Mouse (Mus musculus): ENCODE measurements around the gene Tcte1. TPM values are rescaled to one million over a fixed set of nuclear protein-coding genes. Genes with fewer than 3 reads are reported as not detected.
A peak's percentile ranks its signal among the peaks of the same experiment; 100 is the strongest.

Gene Tcte1
- polyA plus RNA-seq, 1 experiment from 2014 or later = 0.27 TPM

- H3K9me3 ChIP-seq = no peaks in the 10 kb centered on the region
- 84% methylated on average over 4 of the region's 4 CpGs for WGBS
- no peak for ATAC-seq (ENCODE audit: extremely low read depth, insufficient number of reproducible peaks, low FRiP score, low TSS enrichment)
- peaks cover 52% of the 10 kb centered on the region for H3K4me1 ChIP-seq
- no peak overlapping the region for H3K4me3 ChIP-seq
- no peak overlapping the region for H3K9ac ChIP-seq
- H3K27me3 ChIP-seq (replicated peaks) = no peaks in the 10 kb centered on the region
- no peaks in the 10 kb centered on the region for H3K36me3 ChIP-seq
- no peak overlapping the region for H3K4me2 ChIP-seq
- no peak overlapping the region for H3K27ac ChIP-seq (replicated peaks)
These were observed 56.3 kb downstream of the Tcte1 start for GRCm38 (mm10) chr17:45579554-45579953.

- Histone ChIP-seq H3K4me2 (0 out of 2 replicates have a peak overlapping the region, but pooled peaks have one; percentile 4), H3K27ac (replicated peaks) (peak overlapping the region; percentile 59)
- WGBS = 32% methylated on average over 12 of the region's 12 CpGs
These were observed 57.8 kb downstream of the Tcte1 start for GRCm38 (mm10) chr17:45580958-45581477.

GRCm38 (mm10) chr17:45581567-45581983 lies 58.3 kb downstream of the Tcte1 start:
- Histone ChIP-seq H3K4me3 (no peak overlapping the region), H3K27me3 (replicated peaks) (no peaks in the 10 kb centered on the region), H3K4me1 (peaks cover 59% of the 10 kb centered on the region), H3K4me2 (no peak overlapping the region), H3K9ac (no peak overlapping the region), H3K9me3 (peaks cover 3% of the 10 kb centered on the region; the same call in 1 of the 2 replicates), H3K36me3 (peaks cover 6% of the 10 kb centered on the region), H3K27ac (replicated peaks) (peak overlapping the region; percentile 59)
- ATAC-seq (ENCODE audit: extremely low read depth, insufficient number of reproducible peaks, low FRiP score, low TSS enrichment) = no peak
- WGBS = 12% methylated on average over 2 of the region's 2 CpGs

More at GRCm38 (mm10) chr17:45580958-45581477, 57.8 kb downstream of the Tcte1 start:
- peaks cover 56% of the 10 kb centered on the region for H3K4me1 ChIP-seq
- H3K4me3 ChIP-seq = no peak overlapping the region
- H3K27me3 ChIP-seq (replicated peaks) = no peaks in the 10 kb centered on the region
- peaks cover under 1% of the 10 kb centered on the region; the same call in 1 of the 2 replicates for H3K36me3 ChIP-seq
- no peaks in the 10 kb centered on the region for H3K9me3 ChIP-seq
- peak overlapping the region; percentile 33; the same call in 1 of the 2 replicates for H3K9ac ChIP-seq
- no peak for ATAC-seq (ENCODE audit: extremely low read depth, insufficient number of reproducible peaks, low FRiP score, low TSS enrichment)

GRCm38 (mm10) chr17:45582188-45582587 lies 59.0 kb downstream of the Tcte1 start:
- Histone ChIP-seq H3K9me3 (peaks cover 7% of the 10 kb centered on the region; the same call in 1 of the 2 replicates), H3K27me3 (replicated peaks) (no peaks in the 10 kb centered on the region), H3K4me3 (no peak overlapping the region), H3K4me1 (peaks cover 59% of the 10 kb centered on the region), H3K4me2 (no peak overlapping the region), H3K27ac (replicated peaks) (peak overlapping the region; percentile 59; the same call in 1 of the 2 replicates), H3K9ac (no peak overlapping the region), H3K36me3 (peaks cover 12% of the 10 kb centered on the region)
- no peak for ATAC-seq (ENCODE audit: extremely low read depth, insufficient number of reproducible peaks, low FRiP score, low TSS enrichment)
- WGBS = 68% methylated on average over 6 of the region's 6 CpGs

GRCm38 (mm10) chr17:45582715-45583355 lies 59.6 kb downstream of the Tcte1 start:
- no peak overlapping the region for H3K4me3 ChIP-seq
- no peak for ATAC-seq (ENCODE audit: extremely low read depth, insufficient number of reproducible peaks, low FRiP score, low TSS enrichment)
- H3K9me3 ChIP-seq = peaks cover 7% of the 10 kb centered on the region; the same call in 1 of the 2 replicates
- no peak overlapping the region for H3K4me2 ChIP-seq
- no peaks in the 10 kb centered on the region for H3K27me3 ChIP-seq (replicated peaks)
- peaks cover 56% of the 10 kb centered on the region for H3K4me1 ChIP-seq
- H3K27ac ChIP-seq (replicated peaks) = 0 out of 2 replicates have a peak overlapping the region, but pooled peaks have one; percentile 95
- H3K36me3 ChIP-seq = peaks cover 19% of the 10 kb centered on the region
- no peak overlapping the region for H3K9ac ChIP-seq
- WGBS = 62% methylated on average over 6 of the region's 6 CpGs

- H3K9ac ChIP-seq = peak overlapping the region; percentile 60
- H3K36me3 ChIP-seq = peaks cover 33% of the 10 kb centered on the region
- no peaks in the 10 kb centered on the region for H3K27me3 ChIP-seq (replicated peaks)
- ATAC-seq (ENCODE audit: extremely low read depth, insufficient number of reproducible peaks, low FRiP score, low TSS enrichment) = peak; percentile 45
- WGBS = 29% methylated on average over 12 of the region's 12 CpGs
- peak overlapping the region; percentile 17; the same call in 1 of the 2 replicates for H3K4me3 ChIP-seq
- peaks cover 7% of the 10 kb centered on the region; the same call in 1 of the 2 replicates for H3K9me3 ChIP-seq
- peak overlapping the region; percentile 95 for H3K27ac ChIP-seq (replicated peaks)
- H3K4me1 ChIP-seq = peaks cover 46% of the 10 kb centered on the region
- H3K4me2 ChIP-seq = peak overlapping the region; percentile 45
These were observed 61.1 kb downstream of the Tcte1 start for GRCm38 (mm10) chr17:45584096-45584896.

- ATAC-seq (ENCODE audit: extremely low read depth, insufficient number of reproducible peaks, low FRiP score, low TSS enrichment) = peak; percentile 53; the same call in 1 of the 2 replicates
- H3K4me3 ChIP-seq = peak overlapping the region; percentile 17; the same call in 1 of the 2 replicates
- 8% methylated on average over 14 of the region's 14 CpGs for WGBS
These were observed 61.9 kb downstream of the Tcte1 start for GRCm38 (mm10) chr17:45584939-45585678.

GRCm38 (mm10) chr17:45585725-45586448 lies 62.7 kb downstream of the Tcte1 start:
- H3K4me2 ChIP-seq = peak overlapping the region; percentile 45; the same call in 1 of the 2 replicates
- H3K9ac ChIP-seq = peak overlapping the region; percentile 44
- H3K4me1 ChIP-seq = peaks cover 46% of the 10 kb centered on the region
- H3K36me3 ChIP-seq = peaks cover 43% of the 10 kb centered on the region
- no peaks in the 10 kb centered on the region for H3K27me3 ChIP-seq (replicated peaks)
- no peak for ATAC-seq (ENCODE audit: extremely low read depth, insufficient number of reproducible peaks, low FRiP score, low TSS enrichment)
- H3K27ac ChIP-seq (replicated peaks) = peak overlapping the region; percentile 95
- peaks cover 7% of the 10 kb centered on the region; the same call in 1 of the 2 replicates for H3K9me3 ChIP-seq
- H3K4me3 ChIP-seq = no peak overlapping the region
- 63% methylated on average over 23 of the region's 23 CpGs for WGBS

More at GRCm38 (mm10) chr17:45584939-45585678, 61.9 kb downstream of the Tcte1 start:
- Histone ChIP-seq H3K27me3 (replicated peaks) (no peaks in the 10 kb centered on the region), H3K27ac (replicated peaks) (peak overlapping the region; percentile 95), H3K9me3 (peaks cover 7% of the 10 kb centered on the region; the same call in 1 of the 2 replicates), H3K9ac (peak overlapping the region; percentile 60), H3K4me1 (peaks cover 46% of the 10 kb centered on the region), H3K4me2 (peak overlapping the region; percentile 45), H3K36me3 (peaks cover 41% of the 10 kb centered on the region)

- Histone ChIP-seq H3K4me3 (no peak overlapping the region), H3K4me1 (peaks cover 47% of the 10 kb centered on the region), H3K9ac (no peak overlapping the region), H3K9me3 (peaks cover 7% of the 10 kb centered on the region; the same call in 1 of the 2 replicates), H3K36me3 (peaks cover 43% of the 10 kb centered on the region), H3K4me2 (no peak overlapping the region), H3K27me3 (replicated peaks) (no peaks in the 10 kb centered on the region), H3K27ac (replicated peaks) (peak overlapping the region; percentile 95; the same call in 1 of the 2 replicates)
- ATAC-seq (ENCODE audit: extremely low read depth, insufficient number of reproducible peaks, low FRiP score, low TSS enrichment) = no peak
- 93% methylated on average over 3 of the region's 3 CpGs for WGBS
These were observed 63.2 kb downstream of the Tcte1 start for GRCm38 (mm10) chr17:45586449-45586837.

- H3K9me3 ChIP-seq = peaks cover 7% of the 10 kb centered on the region; the same call in 1 of the 2 replicates
- H3K36me3 ChIP-seq = peaks cover 43% of the 10 kb centered on the region
- 93% methylated on average over 7 of the region's 7 CpGs for WGBS
- H3K4me3 ChIP-seq = no peak overlapping the region
- H3K4me1 ChIP-seq = peaks cover 55% of the 10 kb centered on the region
- no peaks in the 10 kb centered on the region for H3K27me3 ChIP-seq (replicated peaks)
- ATAC-seq (ENCODE audit: extremely low read depth, insufficient number of reproducible peaks, low FRiP score, low TSS enrichment) = no peak
- H3K27ac ChIP-seq (replicated peaks) = no peak overlapping the region
- H3K4me2 ChIP-seq = no peak overlapping the region
- H3K9ac ChIP-seq = no peak overlapping the region
These were observed 65.1 kb downstream of the Tcte1 start for GRCm38 (mm10) chr17:45588370-45588769.

Data from heart, embryonic 13.5 days (tissue).